Mouse (Mus musculus): ENCODE results near the gene Dusp22.

- TF ChIP-seq CTCF (IDR thresholded peaks at IDR 0.05; ENCODE audit: low read depth) (no peak), EP300 (IDR thresholded peaks at IDR 0.05; ENCODE audit: low read depth) (no peak)
These were observed 9.5 kb downstream of the Dusp22 start for GRCm38 (mm10) chr13:30669277-30669676.
